Comparison of ENCODE assay signal across 9 mouse cellular contexts in genomic region chr2:160700271-160700670, GRCm38 (mm10). TPM values are rescaled to one million over a fixed set of nuclear protein-coding genes. Genes with fewer than 3 reads are reported as not detected.
DNase-seq lines count a peak whose midpoint lies in the region; ATAC-seq and TF ChIP-seq lines count a peak whose summit lies in the region.
"Had no signal": no experiment of that assay in that cellular context is flagged by ENCODE, and none has a peak within 500 bp of the region (broad histone marks: within the 10 kb centered on the region; RNA-seq: fewer than 3 reads in every experiment).

No protein-coding gene starts in this region.

- H3K4me1 ChIP-seq in heart, embryonic 15.5 days (replicated peaks): peaks cover 17% of the 10 kb centered on the region
- 0 out of 2 replicates have a peak, but pooled peaks cover 2% of the 10 kb centered on the region for H3K4me1 ChIP-seq in liver, embryonic 15.5 days (replicated peaks)
- no peaks in the 10 kb centered on the region for H3K4me1 ChIP-seq in forebrain, postnatal 0 days (ENCODE audit: insufficient read depth)
- H3K4me1 ChIP-seq: limb, embryonic 13.5 days had no signal

- peaks cover 51% of the 10 kb centered on the region for H3K36me3 ChIP-seq in heart, embryonic 15.5 days
- H3K36me3 ChIP-seq in liver, embryonic 15.5 days (replicated peaks): peaks cover 83% of the 10 kb centered on the region
- H3K36me3 ChIP-seq in forebrain, postnatal 0 days (ENCODE audit: insufficient read depth): peaks cover 49% of the 10 kb centered on the region

- WGBS in heart, embryonic 15.5 days: 28% methylated on average over 5 of the region's 5 CpGs
- WGBS in liver, embryonic 15.5 days (ENCODE audit: insufficient replicate concordance): 27% methylated on average over 5 of the region's 5 CpGs
- 53% methylated on average over 5 of the region's 5 CpGs for WGBS in forebrain, postnatal 0 days

- peak; percentile 91 for DNase-seq in adipocyte (ENCODE audit: low spot score)
- no peak for DNase-seq in c-Kit-positive CD71-positive TER-119-positive erythroid progenitor cells, embryonic 14.5 days (ENCODE audit: low spot score)
- DNase-seq in T-cell, adult 2 months (ENCODE audit: low spot score): no peak
- DNase-seq in layer of hippocampus, postnatal 36 days: no peak
- DNase-seq in forebrain, postnatal 0 days: no peak

- H3K9ac ChIP-seq in heart, embryonic 15.5 days: no peak overlapping the region
- no peak overlapping the region for H3K9ac ChIP-seq in liver, embryonic 15.5 days
- no peak overlapping the region for H3K9ac ChIP-seq in forebrain, postnatal 0 days
- H3K9ac ChIP-seq: limb, embryonic 13.5 days had no signal

- TF ChIP-seq CTCF in forebrain, postnatal 0 days (IDR thresholded peaks at IDR 0.05; ENCODE audit: low read depth): no peak

- H3K4me2 ChIP-seq in heart, embryonic 15.5 days: peak overlapping the region; percentile 19; the same call in 1 of the 2 replicates
- H3K4me2 ChIP-seq in liver, embryonic 15.5 days: no peak overlapping the region
- H3K4me2 ChIP-seq in forebrain, postnatal 0 days (ENCODE audit: low read depth): no peak overlapping the region
- H3K4me2 ChIP-seq: limb, embryonic 13.5 days had no signal

- peak; percentile 37 for ATAC-seq in CD4-positive, CD25-positive, alpha-beta regulatory T cell, adult 4 months
- ATAC-seq in heart, embryonic 15.5 days (replicated peaks; ENCODE audit: insufficient number of reproducible peaks, insufficient read depth, low FRiP score, low read depth): peak; percentile 79
- peak; percentile 22; the same call in 1 of the 2 replicates for ATAC-seq in liver, embryonic 15.5 days (ENCODE audit: insufficient read depth)
- ATAC-seq in forebrain, postnatal 0 days: no peak

- peak overlapping the region; percentile 74 for H3K27ac ChIP-seq in heart, embryonic 15.5 days
- H3K27ac ChIP-seq in liver, embryonic 15.5 days (replicated peaks): no peak overlapping the region
- no peak overlapping the region for H3K27ac ChIP-seq in forebrain, postnatal 0 days (ENCODE audit: low read depth, low read length)
- H3K27ac ChIP-seq: limb, embryonic 13.5 days had no signal

- no peaks in the 10 kb centered on the region for H3K9me3 ChIP-seq in heart, embryonic 15.5 days (replicated peaks)
- H3K9me3 ChIP-seq in liver, embryonic 15.5 days (replicated peaks): no peaks in the 10 kb centered on the region
- no peaks in the 10 kb centered on the region for H3K9me3 ChIP-seq in forebrain, postnatal 0 days (ENCODE audit: low read length)
- H3K9me3 ChIP-seq: limb, embryonic 13.5 days had no signal

- H3K4me3 ChIP-seq in heart, embryonic 15.5 days: no peak overlapping the region
- no peak overlapping the region for H3K4me3 ChIP-seq in liver, embryonic 15.5 days (replicated peaks)
- no peak overlapping the region for H3K4me3 ChIP-seq in forebrain, postnatal 0 days (ENCODE audit: low read depth, low read length)
- H3K4me3 ChIP-seq: limb, embryonic 13.5 days had no signal

- H3K27me3 ChIP-seq in heart, embryonic 15.5 days: no peaks in the 10 kb centered on the region
- no peaks in the 10 kb centered on the region for H3K27me3 ChIP-seq in liver, embryonic 15.5 days
- H3K27me3 ChIP-seq in forebrain, postnatal 0 days (ENCODE audit: insufficient read depth, low read length): no peaks in the 10 kb centered on the region
- H3K27me3 ChIP-seq: limb, embryonic 13.5 days had no signal

RNA-seq across cellular contexts. Expression of gene Plcg1, which starts 30.8 kb away (rescaled TPM):
- 10 to 100 TPM; 56.4 to 66.8 TPM for polyA plus RNA-seq in CD4-positive, CD25-positive, alpha-beta regulatory T cell, adult 4 months (2017; shearing (Covaris generic))
- polyA plus RNA-seq in heart, embryonic 15.5 days (2015; fragmentation: Nextera tagmentation; extraction: Ambion mirVana): 25.3 and 32.7 TPM in 2 replicates
- 4.5 and 5.2 TPM in 2 replicates for polyA plus RNA-seq in liver, embryonic 15.5 days (2015; fragmentation: Nextera tagmentation; extraction: Ambion mirVana)
- total RNA-seq in layer of hippocampus, postnatal 36 days (2021): 100 to 1,000 TPM in 1 of 2 experiments, 10 to 100 TPM in 1; 95.8 to 112 TPM
- 119 and 139 TPM in 2 replicates for total RNA-seq in forebrain, postnatal 0 days (2014; rRNA removed)
- polyA plus RNA-seq in forebrain, postnatal 0 days (2015; fragmentation: Nextera tagmentation; extraction: Ambion mirVana): 36.9 and 48.2 TPM in 2 replicates

RNA-seq across cellular contexts. Expression of gene Top1, which starts 54.6 kb away (rescaled TPM):
- 10 to 100 TPM; 73.9 to 91.0 TPM for polyA plus RNA-seq in CD4-positive, CD25-positive, alpha-beta regulatory T cell, adult 4 months (2017; shearing (Covaris generic))
- 42.8 and 48.1 TPM in 2 replicates for polyA plus RNA-seq in heart, embryonic 15.5 days (2015; fragmentation: Nextera tagmentation; extraction: Ambion mirVana)
- polyA plus RNA-seq in liver, embryonic 15.5 days (2015; fragmentation: Nextera tagmentation; extraction: Ambion mirVana): 55.3 and 56.7 TPM in 2 replicates
- total RNA-seq in layer of hippocampus, postnatal 36 days (2021): 10 to 100 TPM; 91.1 to 99.3 TPM
- total RNA-seq in forebrain, postnatal 0 days (2014; rRNA removed): 42.5 and 56.7 TPM in 2 replicates
- 35.4 and 46.1 TPM in 2 replicates for polyA plus RNA-seq in forebrain, postnatal 0 days (2015; fragmentation: Nextera tagmentation; extraction: Ambion mirVana)
